Mouse (Mus musculus): ENCODE measurements around the gene Olfr196.

DNA sequence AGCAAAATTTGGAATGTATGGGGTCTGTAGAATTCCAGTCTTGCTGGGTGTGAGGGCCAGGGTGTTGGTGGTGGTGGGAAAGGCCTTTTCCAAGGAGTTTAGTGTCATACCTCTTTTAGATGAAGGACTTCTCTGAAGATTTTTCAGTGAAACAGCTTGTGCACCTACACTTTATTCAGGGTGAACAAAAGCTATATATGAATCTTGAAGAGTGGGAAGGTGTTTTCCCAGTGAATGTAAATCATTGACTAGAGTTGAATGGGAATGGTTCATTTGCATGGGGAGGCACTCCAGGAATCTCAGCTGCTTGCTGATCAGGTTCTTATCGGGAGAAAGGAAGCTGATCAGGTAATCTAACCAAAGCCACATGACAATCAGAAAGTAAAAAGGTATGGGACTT lies 39.5 kb downstream of the Olfr196 start:
- TF ChIP-seq GATA1 (IDR thresholded peaks at IDR 0.05; ENCODE audit: borderline replicate concordance, low read length) (no peak), FLI1 (IDR thresholded peaks at IDR 0.05; ENCODE audit: low read length) (no peak)

Data from megakaryocyte, embryonic 14.5 days (primary cell).